Mouse (Mus musculus) midbrain, embryonic 16.5 days (tissue): ENCODE results near the gene Actr8. TPM values are rescaled to one million over a fixed set of nuclear protein-coding genes. Genes with fewer than 3 reads are reported as not detected.

Experiments
- ATAC-seq: fragments of 200-750 bp; cut with Nextera tagmentation; 2 replicates; pipeline ENCODE4 v1.8.0; 2017; ENCODE audit warnings: moderate TSS enrichment
- H3K27ac ChIP-seq: fragments of 300-500 bp; sonication (generic); 2 replicates; pipeline ENCODE4 v1.5.1; 2014; ENCODE audit warnings: mild to moderate bottlenecking, low read length, mixed read lengths
- H3K27me3 ChIP-seq: fragments of 300-500 bp; sonication (generic); 2 replicates; pipeline ENCODE4 v1.6.1; 2014; ENCODE audit warnings: low read depth, low read length, mixed read lengths; ENCODE audit not compliant: control insufficient read depth, insufficient read depth
- H3K36me3 ChIP-seq: fragments of 300-500 bp; sonication (generic); 2 replicates; pipeline ENCODE4 v1.6.1; 2014; ENCODE audit warnings: mild to moderate bottlenecking, low read length, moderate library complexity, mixed read lengths; ENCODE audit not compliant: control insufficient read depth, insufficient read depth
- H3K4me1 ChIP-seq: fragments of 300-500 bp; sonication (generic); 2 replicates; pipeline ENCODE4 v1.6.1; 2014; ENCODE audit warnings: mild to moderate bottlenecking, low read length, mixed read lengths; ENCODE audit not compliant: control insufficient read depth, insufficient read depth
- H3K4me2 ChIP-seq: fragments of 300-500 bp; sonication (generic); 2 replicates; pipeline ENCODE4 v1.6.1; 2014; ENCODE audit warnings: mild to moderate bottlenecking, low read length, mixed read lengths
- H3K4me3 ChIP-seq: fragments of 300-500 bp; sonication (generic); 2 replicates; pipeline ENCODE4 v1.5.1; 2014; ENCODE audit warnings: low read depth, mild to moderate bottlenecking, low read length, moderate library complexity, mixed read lengths
- H3K9ac ChIP-seq: fragments of 300-500 bp; sonication (generic); 2 replicates; pipeline ENCODE4 v1.6.1; 2014; ENCODE audit warnings: low read depth, low read length, mixed read lengths
- H3K9me3 ChIP-seq: fragments of 300-500 bp; sonication (generic); replicated peaks from 2 replicates; pipeline ENCODE4 v1.6.1; 2014; ENCODE audit warnings: mild to moderate bottlenecking, low read length, mixed read lengths; ENCODE audit not compliant: control insufficient read depth, poor library complexity, severe bottlenecking
- WGBS: fragments of 180-500 bp; shearing (Covaris S2); extraction: QIAGEN DNeasy Blood & Tissue Kit; methylation state at CpG from one replicate; pipeline ENCODE4 v1.1.7; 2014; 5-methylcytosine and 5-hydroxymethylcytosine counted together
- polyA plus RNA-seq: library from polyadenylated mRNA; unstranded; fragments of >200 nt; fragmentation: Nextera tagmentation; extraction: Ambion mirVana; gene quantifications from 2 replicates; pipeline ENCODE4 v1.2.1, GENCODE M21; 2015

Actr8 gene
- polyA plus RNA-seq, 1 experiment from 2014 or later = 74.0 TPM

DNA sequence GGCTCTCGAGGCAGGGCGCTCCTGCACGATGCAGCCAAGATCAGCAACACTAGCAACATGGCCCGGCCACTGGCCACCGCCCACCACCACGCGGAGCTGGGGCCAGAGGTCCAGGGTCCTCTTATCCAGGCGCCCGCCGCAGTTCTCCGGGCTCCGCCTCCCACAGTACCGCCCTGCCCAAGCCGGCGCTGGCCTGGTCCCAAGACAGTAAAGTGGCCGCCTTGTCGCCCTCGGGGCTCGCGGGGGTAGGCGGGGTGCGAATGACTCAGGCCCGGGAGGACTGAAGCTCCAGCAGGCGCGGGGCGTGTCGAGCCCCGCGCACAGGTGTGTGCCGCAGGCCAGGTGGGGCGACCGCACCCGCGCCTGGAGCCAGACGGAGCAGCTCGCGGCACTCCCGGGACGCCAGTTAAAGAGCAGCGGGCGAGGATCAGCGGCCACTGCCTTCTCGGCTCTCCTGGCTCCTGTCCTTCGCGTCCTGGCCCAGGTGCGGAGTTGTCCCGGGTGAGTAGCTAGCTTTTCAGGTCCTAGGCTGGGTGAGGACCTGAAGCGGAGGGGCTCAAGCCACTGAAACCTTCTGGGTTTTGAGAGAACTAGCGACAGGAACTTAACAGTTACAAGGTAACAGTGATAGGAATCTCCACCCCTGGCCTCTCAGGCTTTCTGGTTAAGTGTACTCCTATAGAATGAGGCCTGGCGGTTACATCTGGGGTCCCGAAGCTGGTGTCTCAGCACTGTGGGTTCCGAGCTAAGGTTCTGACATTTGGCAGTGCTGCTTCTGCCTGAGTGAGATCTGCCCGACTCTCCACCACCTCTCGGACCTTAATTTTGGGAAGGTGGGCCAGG is 30.8 kb downstream of the Actr8 start, which contains the start of the genes Il17rb and Chdh:
Il17rb (minus strand) TSS at position 164 of the 843 bp plus-strand sequence.
Chdh (plus strand) TSS at position 291 of the 843 bp plus-strand sequence.
- peak within 1 kb of the TSS; percentile 73 for H3K4me2 ChIP-seq
- ATAC-seq = peak; percentile 72
- WGBS = 10% methylated on average over 51 of the region's 54 CpGs

GRCm38 (mm10) chr14:30009864-30010560 is 31.9 kb downstream of the Actr8 start:
- H3K27ac ChIP-seq = no peak overlapping the region
- H3K4me2 ChIP-seq = no peak overlapping the region
- peaks cover 3% of the 10 kb centered on the region for H3K4me1 ChIP-seq
- H3K9ac ChIP-seq = no peak overlapping the region
- H3K4me3 ChIP-seq = no peak overlapping the region
- peaks cover 5% of the 10 kb centered on the region for H3K27me3 ChIP-seq
- no peak for ATAC-seq
- H3K9me3 ChIP-seq = no peaks in the 10 kb centered on the region
- H3K36me3 ChIP-seq = no peaks in the 10 kb centered on the region
- 74% methylated on average over 10 of the region's 10 CpGs for WGBS

More for the DNA sequence above, 30.8 kb downstream of the Actr8 start, which contains the start of the genes Il17rb and Chdh:
- no peaks in the 10 kb centered on the region for H3K9me3 ChIP-seq
- peaks cover 3% of the 10 kb centered on the region for H3K4me1 ChIP-seq
- no peak within 1 kb of the TSS for H3K27ac ChIP-seq
- H3K9ac ChIP-seq = peak within 1 kb of the TSS; percentile 59
- H3K36me3 ChIP-seq = no peaks in the 10 kb centered on the region
- H3K27me3 ChIP-seq = peaks cover 5% of the 10 kb centered on the region
- H3K4me3 ChIP-seq = peak within 1 kb of the TSS; percentile 41

DNA sequence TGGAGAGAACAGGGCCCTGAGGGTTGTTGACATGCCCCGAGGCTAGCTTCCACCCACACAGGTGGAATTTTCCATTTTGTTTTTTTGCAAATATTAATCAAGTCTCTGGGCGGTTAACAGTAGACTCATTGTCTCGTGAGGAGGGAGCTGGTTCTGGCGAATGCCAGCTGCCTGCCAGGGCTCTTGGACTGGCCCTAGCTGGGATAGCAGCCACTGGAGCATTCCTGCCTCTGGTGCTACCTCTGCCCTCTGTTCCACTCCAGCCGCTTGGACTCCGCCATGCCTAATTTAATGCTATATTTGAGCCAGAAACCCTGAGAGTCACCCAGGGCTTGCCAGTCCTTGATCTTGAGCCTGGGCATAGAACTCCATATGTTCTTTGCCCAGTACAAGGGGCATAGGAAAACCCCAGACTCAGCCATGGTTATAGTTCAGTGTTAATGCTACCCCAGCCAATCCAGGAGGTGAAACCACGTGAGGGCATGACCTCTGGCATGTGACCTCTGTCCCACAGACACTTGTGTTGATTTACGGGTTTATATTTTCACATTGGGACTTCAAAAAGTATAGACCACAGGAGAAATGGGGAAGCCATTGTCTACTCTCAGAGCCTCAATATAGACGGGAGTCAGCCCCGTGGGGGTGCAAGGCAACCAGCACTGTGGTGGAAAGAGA is 33.9 kb downstream of the Actr8 start:
- no peak for ATAC-seq
- Histone ChIP-seq H3K36me3 (no peaks in the 10 kb centered on the region), H3K4me2 (no peak overlapping the region), H3K9me3 (no peaks in the 10 kb centered on the region), H3K9ac (no peak overlapping the region), H3K27ac (no peak overlapping the region), H3K4me1 (peaks cover 3% of the 10 kb centered on the region), H3K4me3 (no peak overlapping the region), H3K27me3 (peaks cover 5% of the 10 kb centered on the region)
- 88% methylated on average over 10 of the region's 10 CpGs for WGBS

- Histone ChIP-seq H3K36me3 (no peaks in the 10 kb centered on the region), H3K27ac (no peak overlapping the region), H3K9ac (no peak overlapping the region), H3K9me3 (no peaks in the 10 kb centered on the region), H3K4me3 (no peak overlapping the region), H3K27me3 (peaks cover 5% of the 10 kb centered on the region), H3K4me1 (no peaks in the 10 kb centered on the region), H3K4me2 (no peak overlapping the region)
- 67% methylated on average over 10 of the region's 10 CpGs for WGBS
- no peak for ATAC-seq
Observed at GRCm38 (mm10) chr14:30014487-30014886, 36.4 kb downstream of the Actr8 start.

DNA sequence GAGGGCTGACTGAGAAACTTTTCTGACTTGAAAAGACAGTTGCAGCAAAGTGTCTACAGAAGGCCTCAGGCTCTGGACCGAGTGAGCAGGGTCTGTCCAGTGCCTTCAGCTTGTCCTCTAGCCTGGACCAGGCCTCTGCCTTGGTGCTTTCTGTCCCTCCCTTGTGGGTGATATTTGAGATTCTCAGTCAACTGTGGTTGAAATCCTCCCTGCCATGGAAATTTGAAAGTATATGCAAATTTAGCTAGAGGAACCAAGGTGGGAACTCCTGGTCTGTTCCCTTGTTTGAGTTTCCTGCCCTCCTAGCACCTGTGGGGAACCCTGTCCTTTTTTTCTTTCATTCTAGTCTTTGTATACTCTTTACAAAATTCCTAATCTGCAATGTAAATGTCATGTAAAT is 36.9 kb downstream of the Actr8 start:
- Histone ChIP-seq H3K27me3 (no peaks in the 10 kb centered on the region; the same call in 1 of the 2 replicates), H3K27ac (no peak overlapping the region), H3K4me2 (no peak overlapping the region), H3K4me3 (no peak overlapping the region), H3K4me1 (no peaks in the 10 kb centered on the region), H3K36me3 (no peaks in the 10 kb centered on the region), H3K9ac (no peak overlapping the region), H3K9me3 (no peaks in the 10 kb centered on the region)
- no peak for ATAC-seq
- 64% methylated on average over 1 of the region's 1 CpGs for WGBS

DNA sequence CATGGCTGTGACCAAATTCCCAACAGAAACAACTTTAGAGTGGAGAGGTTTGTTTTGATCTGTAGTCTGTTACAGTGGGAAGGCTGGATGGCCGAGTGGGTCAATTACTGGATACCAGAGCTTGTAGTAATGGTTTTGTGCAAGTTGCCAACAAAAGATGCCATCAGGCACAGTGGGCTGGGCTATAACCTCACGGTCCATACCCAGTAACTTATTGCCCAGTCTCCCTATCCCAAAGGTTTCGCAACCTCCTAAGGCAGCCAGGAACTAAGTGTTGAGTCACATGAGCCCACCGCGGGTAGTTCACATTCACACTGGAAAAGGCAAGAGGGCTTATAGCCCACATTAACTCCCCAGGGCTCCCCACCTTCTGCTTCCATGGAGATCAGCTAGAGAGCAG is 38.5 kb downstream of the Actr8 start:
- Histone ChIP-seq H3K4me3 (no peak overlapping the region), H3K36me3 (no peaks in the 10 kb centered on the region), H3K27ac (no peak overlapping the region), H3K9me3 (no peaks in the 10 kb centered on the region), H3K4me2 (no peak overlapping the region), H3K27me3 (no peaks in the 10 kb centered on the region), H3K4me1 (no peaks in the 10 kb centered on the region), H3K9ac (no peak overlapping the region)
- 89% methylated on average over 5 of the region's 5 CpGs for WGBS
- no peak for ATAC-seq

DNA sequence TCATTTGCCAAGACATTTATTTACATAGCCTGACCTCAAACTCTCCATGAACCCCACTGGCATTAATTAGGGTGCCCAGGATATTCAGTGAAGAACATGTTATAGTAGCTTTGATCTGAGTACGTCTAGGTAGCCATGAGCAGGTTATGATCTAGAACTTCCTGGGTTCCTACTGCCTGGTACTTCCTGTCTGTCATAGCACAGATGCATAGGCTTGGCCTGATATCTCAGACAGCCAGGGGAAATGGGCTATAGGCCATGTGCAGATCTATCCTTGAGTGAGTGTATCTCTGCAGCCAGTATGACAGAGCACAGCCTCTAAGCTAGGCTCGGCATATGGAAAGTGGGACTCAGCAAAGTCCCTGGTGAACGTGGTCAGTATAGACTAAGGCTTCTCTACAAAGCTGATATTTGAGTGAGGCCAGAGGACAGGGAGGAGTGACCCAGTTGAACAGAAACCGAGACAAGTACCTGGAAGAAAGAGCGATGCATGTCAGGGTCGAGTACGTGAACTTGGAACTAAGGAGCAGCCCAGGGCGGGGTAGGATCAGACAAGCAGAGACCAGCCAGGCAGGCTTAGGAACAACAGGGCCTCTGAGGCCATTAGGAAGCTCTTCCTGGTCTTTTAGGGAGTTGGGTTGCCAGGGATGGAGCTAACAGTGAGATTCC is 39.8 kb downstream of the Actr8 start:
- H3K36me3 ChIP-seq = no peaks in the 10 kb centered on the region
- no peaks in the 10 kb centered on the region for H3K27me3 ChIP-seq
- H3K9ac ChIP-seq = no peak overlapping the region
- H3K4me3 ChIP-seq = no peak overlapping the region
- H3K9me3 ChIP-seq = no peaks in the 10 kb centered on the region
- ATAC-seq = no peak
- WGBS = 93% methylated on average over 8 of the region's 8 CpGs
- no peak overlapping the region for H3K4me2 ChIP-seq
- no peaks in the 10 kb centered on the region for H3K4me1 ChIP-seq
- H3K27ac ChIP-seq = no peak overlapping the region

DNA sequence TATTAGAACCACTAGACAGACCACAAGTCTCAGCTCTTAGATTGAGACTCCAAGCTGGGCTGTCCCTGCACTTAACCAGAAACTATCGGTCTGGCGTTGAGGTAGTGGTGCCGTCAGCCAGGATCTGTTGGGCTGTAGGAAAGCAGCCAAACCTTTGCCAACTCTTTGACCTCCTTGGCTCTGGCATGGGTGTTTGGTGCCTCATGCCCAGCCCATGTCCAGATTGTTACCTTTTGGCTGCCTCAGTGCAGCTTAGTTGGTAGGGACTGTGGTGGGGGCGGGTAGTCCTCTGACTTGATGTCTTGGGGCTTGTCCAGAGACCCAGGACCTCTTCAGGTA is 40.3 kb downstream of the Actr8 start:
- Histone ChIP-seq H3K4me1 (no peaks in the 10 kb centered on the region), H3K27ac (no peak overlapping the region), H3K4me3 (no peak overlapping the region), H3K9ac (no peak overlapping the region), H3K4me2 (no peak overlapping the region), H3K9me3 (no peaks in the 10 kb centered on the region), H3K27me3 (no peaks in the 10 kb centered on the region), H3K36me3 (no peaks in the 10 kb centered on the region)
- no peak for ATAC-seq
- 94% methylated on average over 4 of the region's 4 CpGs for WGBS
